Mouse (Mus musculus) neural tube, embryonic 12.5 days (tissue): ENCODE data around the gene Nccrp1. TPM values are rescaled to one million over a fixed set of nuclear protein-coding genes. Genes with fewer than 3 reads are reported as not detected.

Source experiments
- ATAC-seq: fragments of 200-750 bp; cut with Nextera tagmentation; 2 replicates; pipeline ENCODE4 v1.8.0; 2017; ENCODE audit warnings: low read depth, mild to moderate bottlenecking, moderate TSS enrichment, moderate library complexity; ENCODE audit not compliant: low FRiP score
- H3K27ac ChIP-seq: fragments of 300-500 bp; sonication (generic); 2 replicates; pipeline ENCODE4 v1.5.1; 2016
- H3K27me3 ChIP-seq: fragments of 300-500 bp; sonication (generic); replicated peaks from 2 replicates; pipeline ENCODE4 v1.6.1; 2016; ENCODE audit warnings: mild to moderate bottlenecking
- H3K36me3 ChIP-seq: fragments of 300-500 bp; sonication (generic); 2 replicates; pipeline ENCODE4 v1.6.1; 2016; ENCODE audit warnings: mild to moderate bottlenecking
- H3K4me1 ChIP-seq: fragments of 300-500 bp; sonication (generic); 2 replicates; pipeline ENCODE4 v1.6.1; 2016
- H3K4me2 ChIP-seq: fragments of 300-500 bp; sonication (generic); replicated peaks from 2 replicates; pipeline ENCODE4 v1.6.1; 2016; ENCODE audit warnings: mild to moderate bottlenecking
- H3K4me3 ChIP-seq: fragments of 300-500 bp; sonication (generic); 2 replicates; pipeline ENCODE4 v1.5.1; 2016
- H3K9ac ChIP-seq: fragments of 300-500 bp; sonication (generic); 2 replicates; pipeline ENCODE4 v1.6.1; 2016; ENCODE audit warnings: mild to moderate bottlenecking
- H3K9me3 ChIP-seq: fragments of 300-500 bp; sonication (generic); 2 replicates; pipeline ENCODE4 v1.6.1; 2016; ENCODE audit warnings: mild to moderate bottlenecking
- WGBS: fragments of 180-500 bp; shearing (Covaris S2); methylation state at CpG from one replicate; pipeline ENCODE4 v1.1.7; 2016; 5-methylcytosine and 5-hydroxymethylcytosine counted together
- polyA plus RNA-seq: library from polyadenylated mRNA; unstranded; fragments of >200 nt; fragmentation: Nextera tagmentation; extraction: Ambion mirVana; gene quantifications from 2 replicates; pipeline ENCODE4 v1.2.1, GENCODE M21; 2016

The Nccrp1 gene
- polyA plus RNA-seq, 1 experiment from 2014 or later = not detected

DNA sequence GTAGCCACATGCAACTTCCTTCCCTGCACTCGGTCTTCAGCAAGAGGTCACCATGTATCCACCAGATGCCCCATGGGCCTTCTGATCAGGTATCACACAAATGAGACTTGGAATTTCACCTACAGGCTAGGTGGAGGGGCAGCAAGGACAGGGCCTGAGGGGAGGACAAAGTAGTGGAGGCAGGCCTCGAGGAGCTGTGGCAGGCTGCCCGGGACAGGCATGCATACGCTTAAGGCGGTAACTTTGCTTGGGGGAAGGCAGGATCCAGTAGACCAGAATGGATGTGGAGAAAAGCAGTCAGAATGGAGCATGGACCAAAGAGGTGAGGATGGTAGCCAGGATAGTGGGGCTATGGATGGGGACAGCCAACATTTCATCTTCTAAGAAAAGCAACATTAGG lies 32.8 kb upstream of the Nccrp1 start:
- no peak for ATAC-seq
- Histone ChIP-seq H3K36me3 (no peaks in the 10 kb centered on the region; the same call in 1 of the 2 replicates), H3K9me3 (no peaks in the 10 kb centered on the region), H3K27ac (no peak overlapping the region), H3K4me1 (peaks cover 18% of the 10 kb centered on the region; the same call in 1 of the 2 replicates), H3K4me2 (no peak overlapping the region), H3K4me3 (no peak overlapping the region), H3K9ac (no peak overlapping the region), H3K27me3 (no peaks in the 10 kb centered on the region)
- WGBS = 85% methylated on average over 5 of the region's 5 CpGs

DNA sequence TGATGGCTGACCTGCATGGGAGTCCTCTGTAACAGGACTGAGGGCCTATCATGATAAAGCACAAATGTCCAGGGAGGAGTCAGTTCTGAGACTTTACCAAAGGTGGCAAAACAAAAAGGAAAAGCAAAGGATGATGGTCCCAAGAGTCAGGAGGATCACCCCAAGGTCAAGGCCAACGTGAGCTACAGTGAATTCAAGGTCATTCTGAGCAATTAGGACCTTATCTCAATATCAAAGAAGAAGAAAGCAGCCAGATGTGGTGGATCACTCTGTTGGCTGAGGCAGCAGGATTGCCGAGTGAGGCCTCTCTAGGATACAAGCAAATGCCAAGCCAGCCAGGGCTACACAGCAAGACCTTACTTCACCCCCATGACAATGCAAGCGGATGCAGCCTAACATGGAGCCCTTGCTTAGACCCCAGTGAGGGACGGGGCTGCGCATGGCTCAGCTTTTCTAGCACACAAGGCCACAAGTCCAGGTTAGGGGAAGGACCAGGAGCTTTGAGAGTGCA lies 31.5 kb upstream of the Nccrp1 start:
- Histone ChIP-seq H3K9me3 (no peaks in the 10 kb centered on the region), H3K4me3 (no peak overlapping the region), H3K4me1 (peaks cover 8% of the 10 kb centered on the region; the same call in 1 of the 2 replicates), H3K4me2 (no peak overlapping the region), H3K9ac (no peak overlapping the region), H3K27ac (no peak overlapping the region), H3K36me3 (no peaks in the 10 kb centered on the region; the same call in 1 of the 2 replicates), H3K27me3 (no peaks in the 10 kb centered on the region)
- 82% methylated on average over 5 of the region's 5 CpGs for WGBS
- no peak for ATAC-seq

DNA sequence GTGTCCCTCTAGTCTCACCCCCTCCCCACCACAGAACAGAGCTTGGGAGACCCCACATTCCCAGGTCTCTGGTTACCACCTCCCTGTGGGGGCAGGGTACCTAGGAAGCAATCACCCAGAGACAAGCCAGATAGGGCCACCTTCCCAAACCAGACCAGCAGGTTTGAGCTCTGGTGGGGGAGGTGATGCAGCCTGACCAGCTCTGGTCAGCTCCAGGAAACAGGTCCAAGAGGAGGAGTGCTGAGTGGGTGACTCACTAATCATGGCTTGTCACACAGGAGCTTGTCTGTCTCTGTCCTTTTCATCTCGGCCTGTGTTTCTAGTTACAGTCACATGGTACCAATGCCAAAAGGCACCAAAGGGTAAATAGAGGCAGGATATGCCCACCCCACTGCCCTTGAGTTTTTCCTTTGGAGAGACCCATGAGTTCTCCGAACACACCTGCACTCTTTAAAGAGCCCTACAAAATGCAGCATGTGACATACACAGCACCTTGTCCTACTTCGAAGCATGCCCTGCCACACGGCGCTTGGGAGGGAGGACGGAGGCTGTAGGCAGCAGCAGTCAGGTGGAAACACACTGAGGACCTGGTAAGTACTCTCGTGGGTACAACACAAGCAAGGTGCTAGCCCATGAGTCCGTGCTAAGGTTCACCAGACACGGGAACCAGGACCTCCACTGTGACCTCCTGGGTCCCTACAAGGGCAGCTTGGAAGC lies 30.9 kb upstream of the Nccrp1 start:
- Histone ChIP-seq H3K9me3 (no peaks in the 10 kb centered on the region), H3K9ac (no peak overlapping the region), H3K4me1 (peaks cover 8% of the 10 kb centered on the region; the same call in 1 of the 2 replicates), H3K36me3 (no peaks in the 10 kb centered on the region; the same call in 1 of the 2 replicates), H3K27me3 (no peaks in the 10 kb centered on the region), H3K4me2 (no peak overlapping the region), H3K27ac (no peak overlapping the region), H3K4me3 (no peak overlapping the region)
- WGBS = 89% methylated on average over 9 of the region's 9 CpGs
- no peak for ATAC-seq

DNA sequence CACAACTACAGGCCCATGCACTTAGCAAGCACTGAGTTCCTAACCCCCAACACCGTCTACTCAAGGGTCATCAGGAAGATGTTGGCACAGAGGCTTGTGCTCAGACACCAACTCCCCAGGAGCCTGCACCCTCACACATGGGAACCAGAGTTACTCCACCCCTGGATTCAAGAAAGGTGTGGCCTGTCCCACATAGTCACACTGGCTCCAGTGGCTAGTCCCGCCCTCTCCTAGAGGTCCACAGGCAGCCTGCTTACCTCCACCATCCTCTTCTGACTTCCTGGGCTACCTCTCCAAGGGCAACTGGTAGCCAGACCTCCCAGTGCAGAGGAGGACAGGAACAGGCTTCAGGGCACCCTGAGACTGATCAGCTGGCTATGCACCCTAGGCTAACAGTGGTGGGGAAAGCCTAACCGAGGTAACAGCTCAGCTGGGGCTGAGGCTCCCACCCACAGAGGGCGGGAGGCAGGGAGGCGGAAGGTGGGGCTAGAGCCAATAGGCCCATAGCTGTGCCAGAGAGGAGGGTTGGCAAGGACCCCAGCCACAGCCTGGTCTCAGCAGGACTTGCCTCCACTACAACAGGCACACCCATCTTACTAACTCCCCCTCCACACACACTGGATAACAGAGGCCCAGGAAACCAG lies 29.3 kb upstream of the Nccrp1 start:
- H3K27ac ChIP-seq = no peak overlapping the region
- WGBS = 83% methylated on average over 5 of the region's 5 CpGs
- H3K4me1 ChIP-seq = peaks cover 14% of the 10 kb centered on the region; the same call in 1 of the 2 replicates
- H3K4me2 ChIP-seq = no peak overlapping the region
- H3K36me3 ChIP-seq = no peaks in the 10 kb centered on the region; the same call in 1 of the 2 replicates
- H3K27me3 ChIP-seq = no peaks in the 10 kb centered on the region
- no peak overlapping the region for H3K9ac ChIP-seq
- no peaks in the 10 kb centered on the region for H3K9me3 ChIP-seq
- ATAC-seq = no peak
- H3K4me3 ChIP-seq = no peak overlapping the region

DNA sequence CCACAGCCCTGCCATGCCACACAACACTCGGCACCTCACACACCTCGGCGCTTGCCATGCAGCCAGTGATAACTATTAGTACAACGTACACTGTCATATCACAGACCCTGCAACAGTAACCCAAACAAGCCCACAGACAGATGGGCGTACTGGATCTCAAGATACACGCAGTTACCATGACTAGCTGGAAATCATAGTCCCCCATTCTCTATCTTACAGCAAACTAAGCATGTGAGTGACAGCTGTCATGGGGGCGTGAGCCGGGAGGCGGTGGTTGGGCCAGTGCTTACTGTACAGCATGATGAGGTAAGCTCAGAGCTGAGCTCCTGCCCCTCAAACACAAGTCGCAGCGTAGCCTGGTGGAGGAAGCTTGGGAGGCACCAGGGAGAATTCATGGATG lies 28.5 kb upstream of the Nccrp1 start:
- Histone ChIP-seq H3K36me3 (no peaks in the 10 kb centered on the region), H3K9ac (no peak overlapping the region), H3K27me3 (no peaks in the 10 kb centered on the region), H3K4me1 (peaks cover 21% of the 10 kb centered on the region; the same call in 1 of the 2 replicates), H3K9me3 (no peaks in the 10 kb centered on the region), H3K4me2 (no peak overlapping the region), H3K27ac (no peak overlapping the region), H3K4me3 (no peak overlapping the region)
- 94% methylated on average over 11 of the region's 11 CpGs for WGBS
- no peak for ATAC-seq

DNA sequence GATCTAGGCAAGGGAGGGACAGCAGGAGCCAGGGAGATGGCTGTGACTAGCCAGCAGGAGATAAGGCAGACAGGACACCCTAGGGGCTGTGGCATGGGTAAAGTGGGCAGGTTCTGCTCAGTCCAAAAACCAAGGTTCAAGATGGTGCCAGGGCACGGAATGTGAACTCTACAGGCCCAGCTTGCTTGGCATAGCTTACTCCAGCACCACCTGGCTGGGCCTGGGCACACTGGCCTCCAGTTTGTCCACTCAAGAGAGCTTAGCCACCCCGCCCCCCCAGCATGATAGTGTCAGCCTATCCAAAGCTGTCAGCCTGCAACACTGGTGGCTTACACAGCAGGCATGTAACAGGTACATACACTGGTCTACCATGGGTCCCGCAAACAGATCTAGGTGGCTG lies 26.2 kb upstream of the Nccrp1 start:
- peaks cover 13% of the 10 kb centered on the region; the same call in 1 of the 2 replicates for H3K4me1 ChIP-seq
- no peak for ATAC-seq
- peaks cover 8% of the 10 kb centered on the region; the same call in 1 of the 2 replicates for H3K36me3 ChIP-seq
- no peak overlapping the region for H3K4me3 ChIP-seq
- no peak overlapping the region for H3K4me2 ChIP-seq
- no peak overlapping the region for H3K27ac ChIP-seq
- H3K9ac ChIP-seq = no peak overlapping the region
- WGBS = 95% methylated on average over 3 of the region's 3 CpGs
- H3K27me3 ChIP-seq = no peaks in the 10 kb centered on the region
- no peaks in the 10 kb centered on the region for H3K9me3 ChIP-seq

DNA sequence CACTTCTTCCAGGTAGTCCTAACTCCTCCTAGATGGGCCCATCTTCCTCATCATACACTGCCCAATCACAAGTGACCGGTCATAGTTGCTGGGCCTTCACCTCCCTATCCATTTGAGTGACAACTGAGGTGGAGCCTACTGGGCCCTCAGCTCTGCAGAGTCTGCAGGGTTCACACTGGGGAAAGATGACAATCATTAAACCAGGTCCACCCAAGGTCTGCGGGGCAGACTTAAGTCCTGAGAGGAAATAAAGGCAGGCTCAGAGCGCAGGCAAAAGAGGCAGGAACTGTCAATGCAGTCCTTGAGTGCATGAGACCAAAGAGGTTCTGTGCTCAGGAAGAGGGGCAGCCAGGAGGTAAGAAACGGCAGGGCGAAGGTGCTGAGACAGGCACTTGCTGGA lies 25.6 kb upstream of the Nccrp1 start:
- Histone ChIP-seq H3K4me3 (no peak overlapping the region), H3K36me3 (peaks cover 13% of the 10 kb centered on the region), H3K4me1 (peaks cover 13% of the 10 kb centered on the region; the same call in 1 of the 2 replicates), H3K9me3 (no peaks in the 10 kb centered on the region), H3K27ac (no peak overlapping the region), H3K4me2 (no peak overlapping the region), H3K9ac (no peak overlapping the region), H3K27me3 (no peaks in the 10 kb centered on the region)
- ATAC-seq = no peak
- 89% methylated on average over 5 of the region's 5 CpGs for WGBS

DNA sequence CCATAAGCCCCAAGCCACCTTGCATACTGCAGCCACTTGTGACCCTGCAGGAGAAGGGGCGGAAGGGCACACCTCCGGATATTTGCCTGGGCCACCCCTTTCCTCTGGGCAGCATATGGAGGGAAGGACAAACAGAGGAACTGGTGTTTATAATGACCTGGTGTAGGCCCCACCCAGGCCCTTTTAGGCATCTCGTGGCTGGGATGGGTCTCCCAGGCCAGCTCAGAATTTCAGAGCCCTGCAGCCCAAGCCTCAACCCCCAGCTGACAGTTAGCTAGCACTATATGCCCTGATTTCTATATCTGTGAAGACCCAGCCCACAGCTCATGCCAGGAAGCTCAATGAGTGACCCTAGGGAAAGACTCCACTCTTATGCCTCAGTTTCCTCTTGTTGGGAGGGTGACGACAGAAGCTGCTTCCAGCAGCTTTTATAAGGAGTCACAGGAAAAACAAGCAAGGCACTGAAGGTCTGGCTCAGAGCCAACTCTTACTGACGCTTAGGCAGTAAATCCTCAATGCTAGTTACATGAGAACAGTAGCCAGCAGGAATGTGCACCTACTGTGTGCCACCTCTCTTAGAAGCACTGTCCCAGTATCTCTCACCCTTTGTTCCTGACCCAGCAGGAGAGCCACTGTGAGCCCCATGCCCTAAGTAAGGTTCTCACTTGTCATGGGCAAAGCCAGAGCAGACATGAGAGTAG lies 24.1 kb upstream of the Nccrp1 start:
- peaks cover 13% of the 10 kb centered on the region; the same call in 1 of the 2 replicates for H3K4me1 ChIP-seq
- WGBS = 52% methylated on average over 5 of the region's 5 CpGs

DNA sequence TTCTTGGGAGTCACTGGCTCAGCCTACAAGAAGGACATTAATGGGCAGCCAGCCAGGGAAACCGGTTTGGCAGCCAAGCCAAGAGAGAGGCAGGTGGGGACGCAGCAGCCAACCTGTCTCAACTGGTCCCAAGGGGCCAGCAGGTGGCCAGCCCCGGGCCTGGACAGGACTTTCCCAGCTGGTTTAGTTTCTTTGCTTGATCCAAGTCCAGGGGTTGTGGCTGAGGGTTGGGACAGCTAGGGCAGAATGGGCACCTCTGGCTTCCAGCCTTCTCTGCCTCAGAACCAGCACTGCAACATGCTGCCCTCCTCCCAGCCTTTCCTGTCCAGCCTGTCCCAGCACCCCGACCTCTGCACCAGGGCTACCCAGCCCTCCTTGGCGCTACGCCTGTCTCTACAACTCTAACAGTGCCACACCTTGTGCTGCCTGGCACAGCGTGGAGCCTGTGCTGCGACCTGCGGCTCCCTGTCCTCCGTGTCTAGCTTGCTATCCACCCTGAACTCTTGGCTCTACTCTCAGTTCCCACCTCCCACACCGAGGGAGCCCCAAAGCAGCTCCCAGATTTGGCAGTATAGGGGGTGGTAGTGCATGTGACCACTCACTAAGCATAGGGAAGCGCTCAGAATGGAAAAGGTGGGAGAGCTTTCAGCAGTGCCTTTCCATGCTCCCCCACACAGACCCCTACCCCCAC lies 23.4 kb upstream of the Nccrp1 start:
- Histone ChIP-seq H3K27ac (no peak overlapping the region), H3K9ac (no peak overlapping the region)

More for the DNA sequence above, 24.1 kb upstream of the Nccrp1 start:
- H3K27ac ChIP-seq = no peak overlapping the region
- no peaks in the 10 kb centered on the region for H3K9me3 ChIP-seq
- peaks cover 28% of the 10 kb centered on the region for H3K36me3 ChIP-seq
- no peaks in the 10 kb centered on the region for H3K27me3 ChIP-seq
- no peak overlapping the region for H3K9ac ChIP-seq
- no peak overlapping the region for H3K4me3 ChIP-seq
- H3K4me2 ChIP-seq = no peak overlapping the region
- no peak for ATAC-seq

DNA sequence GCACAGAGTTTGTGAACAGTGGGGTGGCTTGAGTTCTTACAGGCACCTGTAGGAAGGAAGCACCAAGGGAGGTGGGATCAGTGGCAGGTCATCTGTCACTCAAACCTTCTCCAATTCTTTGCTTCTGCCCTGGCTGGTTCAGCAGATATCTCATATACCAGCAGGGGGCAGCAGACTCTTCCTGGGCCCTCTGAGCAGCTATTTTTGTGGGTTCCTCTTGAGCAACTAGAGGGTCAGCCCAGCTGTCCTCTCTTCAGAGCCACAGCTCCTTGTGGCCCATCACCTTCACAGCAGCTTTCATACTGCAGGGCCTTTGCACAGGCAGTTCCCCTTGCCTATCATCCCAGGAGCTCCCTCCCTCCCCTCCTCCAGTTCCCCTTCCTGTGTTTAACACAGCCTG lies 21.2 kb upstream of the Nccrp1 start:
- no peak overlapping the region for H3K9ac ChIP-seq
- H3K27ac ChIP-seq = no peak overlapping the region
- H3K36me3 ChIP-seq = peaks cover 57% of the 10 kb centered on the region
- no peak overlapping the region for H3K4me2 ChIP-seq
- peaks cover 13% of the 10 kb centered on the region; the same call in 1 of the 2 replicates for H3K4me1 ChIP-seq
- H3K9me3 ChIP-seq = no peaks in the 10 kb centered on the region
- H3K27me3 ChIP-seq = no peaks in the 10 kb centered on the region
- H3K4me3 ChIP-seq = no peak overlapping the region
- ATAC-seq = peak; percentile 42; the same call in 1 of the 2 replicates

More for the DNA sequence above, 23.4 kb upstream of the Nccrp1 start:
- Histone ChIP-seq H3K36me3 (peaks cover 35% of the 10 kb centered on the region), H3K27me3 (no peaks in the 10 kb centered on the region), H3K4me3 (no peak overlapping the region), H3K9me3 (no peaks in the 10 kb centered on the region), H3K4me1 (peaks cover 13% of the 10 kb centered on the region; the same call in 1 of the 2 replicates), H3K4me2 (no peak overlapping the region)
- ATAC-seq = no peak
- 76% methylated on average over 12 of the region's 12 CpGs for WGBS

DNA sequence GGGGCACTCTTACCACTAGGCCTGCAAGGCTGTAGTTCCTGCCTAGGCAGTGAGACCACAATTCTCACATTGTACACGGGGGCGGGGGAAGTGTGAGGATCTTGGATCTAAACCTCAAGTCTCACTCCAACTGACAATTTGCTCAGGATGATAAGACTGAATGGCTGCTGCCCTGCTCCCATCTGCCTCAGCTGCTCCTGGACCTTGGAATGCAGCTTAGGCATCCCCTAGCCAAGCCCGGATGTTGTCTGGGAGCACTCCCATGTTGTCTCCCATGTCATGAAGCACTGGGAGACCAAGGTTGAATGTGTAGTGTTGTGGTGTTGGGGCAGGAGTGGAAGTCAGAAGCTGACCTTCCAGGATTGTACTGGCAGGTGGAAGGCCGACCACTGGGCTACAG lies 20.5 kb upstream of the Nccrp1 start:
- H3K4me3 ChIP-seq = no peak overlapping the region
- no peak overlapping the region for H3K27ac ChIP-seq
- no peaks in the 10 kb centered on the region for H3K9me3 ChIP-seq
- H3K4me1 ChIP-seq = peaks cover 13% of the 10 kb centered on the region; the same call in 1 of the 2 replicates
- H3K9ac ChIP-seq = no peak overlapping the region
- H3K27me3 ChIP-seq = no peaks in the 10 kb centered on the region
- whole genome bisulfite sequencing = 91% methylated on average over 4 of the region's 4 CpGs
- ATAC-seq = no peak
- peaks cover 64% of the 10 kb centered on the region for H3K36me3 ChIP-seq
- no peak overlapping the region for H3K4me2 ChIP-seq
